Mouse (Mus musculus) cerebellum, postnatal 4 days (tissue): ENCODE data around the gene Zbtb16.

Experiments used
- DNase-seq, 2 experiments: peaks; one replicate each; pipeline ENCODE4 v3.0.0; 2022; ENCODE audit warnings: low spot score in 2 of 2, mixed read lengths in 1 of 2

Gene Zbtb16

GRCm38 (mm10) chr9:48605697-48606096, 230.3 kb downstream of the Zbtb16 start:
- DNase-seq, result no peak

GRCm38 (mm10) chr9:48604939-48605598, 231.0 kb downstream of the Zbtb16 start, which contains the start of gene Nnmt:
TSS of gene Nnmt (minus strand) at chr9:48605153.
- DNase-seq, result no peak
